Mouse (Mus musculus) liver, embryonic 16.5 days (tissue): ENCODE measurements around the gene Gm13290. TPM values are rescaled to one million over a fixed set of nuclear protein-coding genes. Genes with fewer than 3 reads are reported as not detected.

Experiments used
- polyA plus RNA-seq: library from polyadenylated mRNA; unstranded; fragments of >200 nt; fragmentation: Nextera tagmentation; extraction: Ambion mirVana; gene quantifications from 2 replicates; pipeline ENCODE4 v1.2.1, GENCODE M21; 2015

Gene Gm13290
- polyA plus RNA-seq, 1 experiment from 2014 or later: not detected

Other genes with a start within 250 kb of the Gm13290 start
- not detected in 2 replicates for gene Ifna15, start 215.6 kb upstream of the Gm13290 start, polyA plus RNA-seq
- not detected in 2 replicates for gene Ifna14, start 202.0 kb upstream of the Gm13290 start, polyA plus RNA-seq
- gene Ifna9, start 181.4 kb upstream of the Gm13290 start, polyA plus RNA-seq: not detected in 2 replicates
- gene Ifna12, start 170.5 kb upstream of the Gm13290 start, polyA plus RNA-seq: not detected in 2 replicates
- gene C87499, start 139.4 kb upstream of the Gm13290 start, polyA plus RNA-seq: not detected in 2 replicates
- gene Ifna13, start 129.4 kb upstream of the Gm13290 start, polyA plus RNA-seq: not detected in 2 replicates
- gene Ifna16, start 96.9 kb upstream of the Gm13290 start, polyA plus RNA-seq: not detected in 2 replicates
- not detected in 2 replicates for gene Ifna2, start 89.9 kb upstream of the Gm13290 start, polyA plus RNA-seq
- gene Ifnab, start 82.5 kb upstream of the Gm13290 start, polyA plus RNA-seq: not detected in 2 replicates
- 0.25 and 0.32 TPM in 2 replicates for gene Gm26566, start 52.0 kb upstream of the Gm13290 start, polyA plus RNA-seq
- gene Klhl9, start 51.4 kb upstream of the Gm13290 start, polyA plus RNA-seq: 22.4 and 23.5 TPM in 2 replicates
- not detected in 2 replicates for gene Gm13271, start 19.0 kb upstream of the Gm13290 start, polyA plus RNA-seq
- gene Gm13283, start 13.7 kb upstream of the Gm13290 start, polyA plus RNA-seq: 0.07 TPM in 1 of 2 replicates, not detected in the other
- not detected in 2 replicates for gene Gm13289, start 3.1 kb downstream of the Gm13290 start, polyA plus RNA-seq
- not detected in 2 replicates for gene Gm13272, start 6.0 kb downstream of the Gm13290 start, polyA plus RNA-seq
- not detected in 2 replicates for gene Ifnz, start 8.3 kb downstream of the Gm13290 start, polyA plus RNA-seq
- not detected in 2 replicates for gene Gm13276, start 11.9 kb downstream of the Gm13290 start, polyA plus RNA-seq
- gene Gm13277, start 14.8 kb downstream of the Gm13290 start, polyA plus RNA-seq: not detected in 2 replicates
- gene Gm13278, start 17.7 kb downstream of the Gm13290 start, polyA plus RNA-seq: not detected in 2 replicates
- gene Gm13275, start 20.7 kb downstream of the Gm13290 start, polyA plus RNA-seq: not detected in 2 replicates
- not detected in 2 replicates for gene Gm13279, start 23.6 kb downstream of the Gm13290 start, polyA plus RNA-seq
- gene Gm13285, start 25.8 kb downstream of the Gm13290 start, polyA plus RNA-seq: 0.15 and 0.23 TPM in 2 replicates
- gene Gm13287, start 29.4 kb downstream of the Gm13290 start, polyA plus RNA-seq: not detected in 2 replicates
- not detected in 2 replicates for gene Gm13288, start 31.7 kb downstream of the Gm13290 start, polyA plus RNA-seq
- not detected in 2 replicates for gene Ifna7, start 42.4 kb downstream of the Gm13290 start, polyA plus RNA-seq
- gene Ifna11, start 46.1 kb downstream of the Gm13290 start, polyA plus RNA-seq: not detected in 2 replicates
- not detected in 2 replicates for gene Ifna6, start 53.6 kb downstream of the Gm13290 start, polyA plus RNA-seq
- gene Ifna5, start 61.7 kb downstream of the Gm13290 start, polyA plus RNA-seq: not detected in 2 replicates
- gene Ifna4, start 68.0 kb downstream of the Gm13290 start, polyA plus RNA-seq: not detected in 2 replicates
- gene Ifna1, start 76.3 kb downstream of the Gm13290 start, polyA plus RNA-seq: not detected in 2 replicates
- not detected in 2 replicates for gene Ifne, start 106.4 kb downstream of the Gm13290 start, polyA plus RNA-seq